Mouse (Mus musculus) bone marrow macrophage, adult 2 months (primary cell): Measurements from ENCODE around the gene Tmem86b.

Experiments used
- CTCF ChIP-seq: IDR thresholded peaks from 2 replicates; pipeline ENCODE4 v1.5.1; 2012; ENCODE audit warnings: low read depth, mild to moderate bottlenecking, low read length, moderate library complexity
- POLR2A ChIP-seq: IDR thresholded peaks from 2 replicates; pipeline ENCODE4 v1.6.1; 2012; ENCODE audit warnings: mild to moderate bottlenecking, low read depth, low read length, borderline replicate concordance

- TF ChIP-seq POLR2A (no peak), CTCF (no peak)
Observed at GRCm38 (mm10) chr7:4612956-4613355, 18.3 kb downstream of the Tmem86b start.
